Mouse (Mus musculus): ENCODE data around the gene Mrgpra6.

- TF ChIP-seq POLR2A (IDR thresholded peaks at IDR 0.05; ENCODE audit: insufficient read length, low read depth): no peak
- no peak for TF ChIP-seq USF1 (IDR thresholded peaks at IDR 0.05; ENCODE audit: low read depth)
- TF ChIP-seq TCF12 (IDR thresholded peaks at IDR 0.05; ENCODE audit: insufficient read depth, poor library complexity, severe bottlenecking): no peak
- no peak for TF ChIP-seq MAX (IDR thresholded peaks at IDR 0.05; ENCODE audit: low read depth)
- TF ChIP-seq MYOD1 (IDR thresholded peaks at IDR 0.05; ENCODE audit: control insufficient read depth in 1 of 3, insufficient read length in 2 of 3, low read depth in 2 of 3): no peak
- TF ChIP-seq E2F4 (IDR thresholded peaks at IDR 0.05; ENCODE audit: insufficient read depth): no peak
- no peak for TF ChIP-seq POLR2AphosphoS2 (IDR thresholded peaks at IDR 0.05; ENCODE audit: insufficient read length, low read depth)
- no peak for TF ChIP-seq MYOG (IDR thresholded peaks at IDR 0.05; ENCODE audit: control insufficient read depth in 1 of 3, insufficient read depth in 1 of 3, insufficient read length in 2 of 3, low read depth in 2 of 3)
- TF ChIP-seq CEBPB (IDR thresholded peaks at IDR 0.05; ENCODE audit: insufficient read depth, poor library complexity, severe bottlenecking): no peak
- no peak for TF ChIP-seq REST (IDR thresholded peaks at IDR 0.05; ENCODE audit: insufficient read depth, insufficient read length)
Observed at GRCm38 (mm10) chr7:47252770-47253169, 48.0 kb upstream of the Mrgpra6 start, which contains the start of gene Mrgpra9.
